Mouse (Mus musculus) intestine, embryonic 15.5 days (tissue): ENCODE data around the gene Gm12248. TPM values are rescaled to one million over a fixed set of nuclear protein-coding genes. Genes with fewer than 3 reads are reported as not detected.
"Not testable (repeated sequence)": the region's sequence is repeated elsewhere in the genome, so short reads cannot be mapped to it uniquely, and the experiment has no call there.

Experiments used
- ATAC-seq: fragments of 200-750 bp; cut with Nextera tagmentation; 2 replicates; pipeline ENCODE4 v1.8.0; 2017; ENCODE audit warnings: moderate TSS enrichment, moderate library complexity
- H3K27ac ChIP-seq: fragments of 300-500 bp; sonication (generic); 2 replicates; pipeline ENCODE4 v1.5.1; 2015; ENCODE audit warnings: mild to moderate bottlenecking, inconsistent platforms
- H3K27me3 ChIP-seq: fragments of 300-500 bp; sonication (generic); replicated peaks from 2 replicates; pipeline ENCODE4 v1.6.1; 2015; ENCODE audit warnings: inconsistent platforms
- H3K36me3 ChIP-seq: fragments of 300-500 bp; sonication (generic); 2 replicates; pipeline ENCODE4 v1.6.1; 2015; ENCODE audit warnings: inconsistent platforms
- H3K4me1 ChIP-seq: fragments of 300-500 bp; sonication (generic); replicated peaks from 2 replicates; pipeline ENCODE4 v1.6.1; 2015; ENCODE audit warnings: inconsistent platforms
- H3K4me2 ChIP-seq: fragments of 300-500 bp; sonication (generic); replicated peaks from 2 replicates; pipeline ENCODE4 v1.6.1; 2015; ENCODE audit warnings: mild to moderate bottlenecking, inconsistent platforms
- H3K4me3 ChIP-seq: fragments of 300-500 bp; sonication (generic); replicated peaks from 2 replicates; pipeline ENCODE4 v1.5.1; 2015; ENCODE audit warnings: inconsistent platforms
- H3K9ac ChIP-seq: fragments of 300-500 bp; sonication (generic); 2 replicates; pipeline ENCODE4 v1.6.1; 2015; ENCODE audit warnings: inconsistent platforms
- H3K9me3 ChIP-seq: fragments of 300-500 bp; sonication (generic); 2 replicates; pipeline ENCODE4 v1.6.1; 2016; ENCODE audit warnings: inconsistent platforms
- WGBS: fragments of 180-500 bp; shearing (Covaris S2); methylation state at CpG from one replicate; pipeline ENCODE4 v1.1.7; 2015; 5-methylcytosine and 5-hydroxymethylcytosine counted together
- polyA plus RNA-seq: library from polyadenylated mRNA; unstranded; fragments of >200 nt; fragmentation: Nextera tagmentation; extraction: Ambion mirVana; gene quantifications from 2 replicates; pipeline ENCODE4 v1.2.1, GENCODE M21; 2015

Gene Gm12248
- polyA plus RNA-seq, 1 experiment from 2014 or later: not detected

GRCm38 (mm10) chr11:58059752-58060151 is 33.2 kb downstream of the Gm12248 start:
- peaks cover 29% of the 10 kb centered on the region for H3K36me3 ChIP-seq
- peak; percentile 53 for ATAC-seq
- H3K9me3 ChIP-seq, H3K27me3 ChIP-seq, H3K4me1 ChIP-seq, H3K4me3 ChIP-seq, H3K27ac ChIP-seq, H3K4me2 ChIP-seq, H3K9ac ChIP-seq: not testable (repeated sequence)
- 85% methylated on average over 7 of the region's 7 CpGs for WGBS

GRCm38 (mm10) chr11:58057455-58057854 is 35.5 kb downstream of the Gm12248 start:
- H3K4me1 ChIP-seq: no peaks in the 10 kb centered on the region
- H3K9ac ChIP-seq: no peak overlapping the region
- H3K4me3 ChIP-seq: no peak overlapping the region
- H3K27me3 ChIP-seq: no peaks in the 10 kb centered on the region
- H3K27ac ChIP-seq: no peak overlapping the region
- 50% methylated on average over 6 of the region's 6 CpGs for WGBS
- H3K4me2 ChIP-seq: no peak overlapping the region
- H3K36me3 ChIP-seq: peaks cover 34% of the 10 kb centered on the region
- H3K9me3 ChIP-seq: no peaks in the 10 kb centered on the region
- ATAC-seq: no peak; the same call in 1 of the 2 replicates

- H3K4me1 ChIP-seq: no peaks in the 10 kb centered on the region
- ATAC-seq: no peak
Measured at GRCm38 (mm10) chr11:58046438-58046837, 46.5 kb downstream of the Gm12248 start.

GRCm38 (mm10) chr11:58042861-58043431 is 50.0 kb downstream of the Gm12248 start:
- Histone ChIP-seq H3K27ac (no peak overlapping the region), H3K36me3 (peaks cover 14% of the 10 kb centered on the region; the same call in 1 of the 2 replicates), H3K4me2 (no peak overlapping the region), H3K9me3 (no peaks in the 10 kb centered on the region), H3K9ac (no peak overlapping the region), H3K4me1 (peaks cover 5% of the 10 kb centered on the region; the same call in 1 of the 2 replicates), H3K4me3 (no peak overlapping the region), H3K27me3 (no peaks in the 10 kb centered on the region)
- ATAC-seq: no peak
- 85% methylated on average over 5 of the region's 5 CpGs for WGBS

More at GRCm38 (mm10) chr11:58046438-58046837, 46.5 kb downstream of the Gm12248 start:
- no peaks in the 10 kb centered on the region for H3K9me3 ChIP-seq
- H3K4me3 ChIP-seq: no peak overlapping the region
- H3K9ac ChIP-seq: no peak overlapping the region
- H3K36me3 ChIP-seq: peaks cover 45% of the 10 kb centered on the region
- WGBS: 81% methylated on average over 4 of the region's 4 CpGs
- no peaks in the 10 kb centered on the region for H3K27me3 ChIP-seq
- H3K27ac ChIP-seq: no peak overlapping the region
- H3K4me2 ChIP-seq: no peak overlapping the region

GRCm38 (mm10) chr11:58039027-58039426 is 53.9 kb downstream of the Gm12248 start:
- peak; percentile 60 for ATAC-seq
- WGBS: 67% methylated on average over 1 of the region's 1 CpGs
- Histone ChIP-seq H3K27ac (no peak overlapping the region), H3K27me3 (no peaks in the 10 kb centered on the region), H3K9me3 (no peaks in the 10 kb centered on the region), H3K4me2 (no peak overlapping the region), H3K36me3 (0 out of 2 replicates have a peak, but pooled peaks cover 5% of the 10 kb centered on the region), H3K9ac (no peak overlapping the region), H3K4me3 (no peak overlapping the region), H3K4me1 (peaks cover 8% of the 10 kb centered on the region)

- 73% methylated on average over 3 of the region's 3 CpGs for WGBS
- Histone ChIP-seq H3K4me3 (no peak overlapping the region), H3K27ac (no peak overlapping the region), H3K36me3 (no peaks in the 10 kb centered on the region), H3K4me2 (no peak overlapping the region), H3K4me1 (peaks cover 30% of the 10 kb centered on the region), H3K9me3 (no peaks in the 10 kb centered on the region), H3K9ac (no peak overlapping the region), H3K27me3 (no peaks in the 10 kb centered on the region)
- ATAC-seq: no peak
Measured at GRCm38 (mm10) chr11:58033635-58034034, 59.3 kb downstream of the Gm12248 start.

- no peaks in the 10 kb centered on the region for H3K27me3 ChIP-seq
- ATAC-seq: no peak
- H3K9me3 ChIP-seq: no peaks in the 10 kb centered on the region
- no peak overlapping the region for H3K4me3 ChIP-seq
- no peak overlapping the region for H3K27ac ChIP-seq
- H3K36me3 ChIP-seq: peaks cover 2% of the 10 kb centered on the region; the same call in 1 of the 2 replicates
- WGBS: 77% methylated on average over 6 of the region's 6 CpGs
- H3K4me2 ChIP-seq: no peak overlapping the region
- peaks cover 38% of the 10 kb centered on the region for H3K4me1 ChIP-seq
- no peak overlapping the region for H3K9ac ChIP-seq
Measured at GRCm38 (mm10) chr11:58031176-58031575, 61.8 kb downstream of the Gm12248 start.

GRCm38 (mm10) chr11:58029869-58030268 is 63.1 kb downstream of the Gm12248 start:
- Histone ChIP-seq H3K27me3 (no peaks in the 10 kb centered on the region), H3K27ac (no peak overlapping the region), H3K4me2 (no peak overlapping the region), H3K4me1 (peaks cover 38% of the 10 kb centered on the region), H3K9ac (no peak overlapping the region), H3K36me3 (peaks cover 2% of the 10 kb centered on the region; the same call in 1 of the 2 replicates), H3K9me3 (no peaks in the 10 kb centered on the region), H3K4me3 (no peak overlapping the region)
- 71% methylated on average over 2 of the region's 2 CpGs for whole genome bisulfite sequencing
- ATAC-seq: no peak

- Histone ChIP-seq H3K4me1 (peaks cover 39% of the 10 kb centered on the region), H3K27ac (no peak overlapping the region), H3K4me2 (no peak overlapping the region), H3K27me3 (no peaks in the 10 kb centered on the region), H3K36me3 (peaks cover 2% of the 10 kb centered on the region; the same call in 1 of the 2 replicates), H3K4me3 (no peak overlapping the region), H3K9ac (no peak overlapping the region), H3K9me3 (no peaks in the 10 kb centered on the region)
- no peak for ATAC-seq
- 86% methylated on average over 1 of the region's 1 CpGs for WGBS
Measured at GRCm38 (mm10) chr11:58028981-58029380, 64.0 kb downstream of the Gm12248 start.

- H3K4me2 ChIP-seq: no peak overlapping the region
- H3K4me1 ChIP-seq: peaks cover 28% of the 10 kb centered on the region
- H3K27me3 ChIP-seq: no peaks in the 10 kb centered on the region
- peaks cover 2% of the 10 kb centered on the region; the same call in 1 of the 2 replicates for H3K36me3 ChIP-seq
- H3K9ac ChIP-seq: no peak overlapping the region
- H3K9me3 ChIP-seq: no peaks in the 10 kb centered on the region
- 56% methylated on average over 1 of the region's 1 CpGs for WGBS
- peak; percentile 60 for ATAC-seq
- H3K27ac ChIP-seq: no peak overlapping the region
- H3K4me3 ChIP-seq: no peak overlapping the region
Measured at GRCm38 (mm10) chr11:58026860-58027259, 66.1 kb downstream of the Gm12248 start.

GRCm38 (mm10) chr11:58026337-58026736 is 66.6 kb downstream of the Gm12248 start:
- ATAC-seq: no peak
- H3K9ac ChIP-seq: no peak overlapping the region

GRCm38 (mm10) chr11:58025881-58026280 is 67.1 kb downstream of the Gm12248 start:
- WGBS: 71% methylated on average over 4 of the region's 4 CpGs
- H3K27ac ChIP-seq: no peak overlapping the region
- no peak for ATAC-seq

More at GRCm38 (mm10) chr11:58026337-58026736, 66.6 kb downstream of the Gm12248 start:
- 43% methylated on average over 3 of the region's 3 CpGs for WGBS
- Histone ChIP-seq H3K4me2 (no peak overlapping the region), H3K27ac (no peak overlapping the region), H3K27me3 (no peaks in the 10 kb centered on the region), H3K4me1 (peaks cover 29% of the 10 kb centered on the region), H3K9me3 (no peaks in the 10 kb centered on the region), H3K4me3 (no peak overlapping the region), H3K36me3 (peaks cover 2% of the 10 kb centered on the region; the same call in 1 of the 2 replicates)

GRCm38 (mm10) chr11:58024671-58025070 is 68.3 kb downstream of the Gm12248 start:
- WGBS: 84% methylated on average over 2 of the region's 2 CpGs
- Histone ChIP-seq H3K27me3 (no peaks in the 10 kb centered on the region), H3K27ac (no peak overlapping the region), H3K9ac (no peak overlapping the region), H3K4me1 (peaks cover 32% of the 10 kb centered on the region), H3K4me2 (no peak overlapping the region), H3K4me3 (no peak overlapping the region), H3K36me3 (peaks cover 2% of the 10 kb centered on the region; the same call in 1 of the 2 replicates), H3K9me3 (no peaks in the 10 kb centered on the region)
- no peak for ATAC-seq

More at GRCm38 (mm10) chr11:58025881-58026280, 67.1 kb downstream of the Gm12248 start:
- Histone ChIP-seq H3K27me3 (no peaks in the 10 kb centered on the region), H3K36me3 (peaks cover 2% of the 10 kb centered on the region; the same call in 1 of the 2 replicates), H3K9ac (no peak overlapping the region), H3K4me1 (peaks cover 29% of the 10 kb centered on the region), H3K4me2 (no peak overlapping the region), H3K9me3 (no peaks in the 10 kb centered on the region), H3K4me3 (no peak overlapping the region)
